Mouse (Mus musculus): ENCODE results near the gene Abcg2. TPM values are rescaled to one million over a fixed set of nuclear protein-coding genes. Genes with fewer than 3 reads are reported as not detected.
"Not testable (repeated sequence)": the region's sequence is repeated elsewhere in the genome, so short reads cannot be mapped to it uniquely, and the experiment has no call there.

Abcg2 gene
- 32.0 and 34.1 TPM in 2 replicates for polyA plus RNA-seq (2012; rRNA removed)

DNA sequence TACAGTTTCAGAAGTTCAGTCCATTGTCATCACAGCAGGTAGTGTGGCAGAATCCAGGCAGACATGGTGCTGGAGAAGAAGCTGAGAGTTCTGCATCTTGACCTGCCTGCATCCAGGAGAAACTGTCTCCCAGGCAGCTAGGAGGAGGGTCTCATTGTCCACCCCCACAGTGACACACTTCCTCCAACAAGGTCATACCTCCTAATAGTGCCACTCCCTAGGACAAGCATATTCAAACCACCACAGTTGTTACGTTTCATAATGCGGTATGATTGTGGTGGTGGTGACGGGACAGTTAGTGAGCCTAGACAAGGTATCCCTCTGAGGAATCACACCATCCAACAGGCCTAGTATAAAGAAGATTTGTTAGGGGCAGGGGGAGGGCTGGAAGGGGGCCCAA, at the start of gene Abcg2:
Abcg2 (plus strand) TSS at position 301 of the 400 bp plus-strand sequence.
- not testable (repeated sequence) for DNase-seq (ENCODE audit: low spot score)

DNA sequence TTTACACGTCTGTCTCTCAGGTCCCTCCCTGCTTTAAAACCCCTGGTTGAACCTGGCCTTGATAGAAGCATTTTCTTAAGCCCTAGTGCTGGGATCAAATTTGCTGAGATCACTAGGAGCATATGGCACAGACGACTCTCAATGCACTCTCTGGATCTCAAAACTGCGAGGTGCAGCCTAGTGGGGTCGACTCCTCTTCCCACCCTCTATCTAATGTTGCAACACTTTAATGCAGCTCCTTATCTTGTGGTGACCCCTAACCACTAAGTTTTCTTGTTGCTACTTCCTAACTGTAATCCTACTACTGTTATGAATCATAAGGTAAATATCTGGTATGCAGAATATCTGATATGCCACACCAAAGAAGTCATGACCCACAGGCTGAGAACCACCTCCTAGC, 44.1 kb upstream of the Abcg2 start:
- DNase-seq (ENCODE audit: low spot score) = not testable (repeated sequence)

DNA sequence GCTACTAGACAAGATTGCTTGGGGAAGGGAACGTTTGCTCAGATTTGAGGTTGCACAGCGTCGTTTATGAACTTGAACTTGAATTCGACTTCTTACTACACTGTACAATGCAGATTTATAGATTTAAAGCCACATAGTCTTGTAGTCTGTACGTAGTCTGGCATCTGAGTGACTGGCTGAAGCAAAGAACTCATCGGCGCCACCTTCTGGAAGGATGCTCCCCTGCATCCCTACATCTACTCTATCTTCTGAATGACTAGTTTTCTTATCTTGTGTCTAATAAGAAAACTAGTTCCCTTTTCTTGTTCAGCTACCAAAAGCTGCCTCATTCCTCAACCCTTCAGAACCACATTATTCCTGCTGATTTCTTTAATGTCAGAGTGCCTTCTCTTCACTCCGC, 41.5 kb upstream of the Abcg2 start:
- not testable (repeated sequence) for DNase-seq (ENCODE audit: low spot score)

DNA sequence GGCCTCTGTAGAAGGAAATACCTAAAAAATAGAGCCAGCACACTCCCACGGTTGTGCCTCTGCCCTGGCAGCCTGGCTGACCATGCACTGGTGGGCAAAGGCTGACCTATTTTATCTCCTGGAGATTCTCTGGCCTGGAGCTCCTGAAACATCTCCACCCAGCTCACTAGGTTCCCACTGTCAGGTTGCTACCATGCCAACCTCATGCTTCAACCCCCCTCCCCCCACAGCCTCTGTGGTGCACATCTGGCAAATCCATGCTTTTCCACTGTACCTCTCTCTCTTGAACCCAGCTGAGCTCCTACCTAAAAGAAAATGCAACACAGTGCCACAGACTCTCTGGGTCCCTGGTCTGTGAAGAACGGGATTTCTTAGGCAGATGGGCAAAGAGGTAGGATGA, 39.4 kb upstream of the Abcg2 start:
- DNase-seq (ENCODE audit: low spot score) = not testable (repeated sequence)

DNA sequence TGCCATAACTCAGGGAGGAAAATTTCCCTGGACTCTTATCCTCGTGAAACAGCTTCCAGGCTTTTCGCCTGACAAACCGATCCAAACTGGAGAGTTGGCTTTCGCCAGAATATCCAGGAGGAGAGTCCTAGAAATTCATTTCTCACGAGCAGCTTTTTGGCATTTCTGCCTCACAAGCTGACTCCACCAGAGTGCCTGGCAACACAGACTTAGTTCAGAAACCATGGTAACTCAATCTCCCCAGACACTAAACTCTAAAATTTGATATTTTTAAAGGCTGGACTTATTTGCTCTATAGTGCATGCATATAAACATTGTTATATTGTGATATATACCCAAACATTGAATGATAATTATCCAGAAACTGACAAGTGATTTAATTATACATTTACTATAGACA, 38.3 kb upstream of the Abcg2 start:
- DNase-seq (ENCODE audit: low spot score) = not testable (repeated sequence)

DNA sequence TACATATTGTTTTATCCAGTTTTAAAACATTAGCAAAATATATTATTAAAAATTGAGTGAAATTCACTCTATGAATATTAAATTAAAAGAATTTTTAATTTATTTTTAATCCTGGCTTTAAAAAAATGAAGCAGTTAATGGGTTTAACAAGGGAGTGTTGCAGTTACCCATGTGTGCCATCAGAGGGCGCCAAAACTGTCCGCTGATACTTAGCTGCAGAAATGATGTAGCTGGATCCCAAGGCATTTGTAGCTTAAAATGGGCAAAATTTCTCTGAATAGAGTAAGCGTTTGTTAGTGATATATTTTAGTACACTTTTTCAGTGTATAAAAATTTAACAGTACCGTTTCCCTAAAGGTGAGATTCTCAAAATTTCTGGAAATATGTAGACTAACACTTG, 37.5 kb upstream of the Abcg2 start:
- no peak for DNase-seq (ENCODE audit: low spot score)

DNA sequence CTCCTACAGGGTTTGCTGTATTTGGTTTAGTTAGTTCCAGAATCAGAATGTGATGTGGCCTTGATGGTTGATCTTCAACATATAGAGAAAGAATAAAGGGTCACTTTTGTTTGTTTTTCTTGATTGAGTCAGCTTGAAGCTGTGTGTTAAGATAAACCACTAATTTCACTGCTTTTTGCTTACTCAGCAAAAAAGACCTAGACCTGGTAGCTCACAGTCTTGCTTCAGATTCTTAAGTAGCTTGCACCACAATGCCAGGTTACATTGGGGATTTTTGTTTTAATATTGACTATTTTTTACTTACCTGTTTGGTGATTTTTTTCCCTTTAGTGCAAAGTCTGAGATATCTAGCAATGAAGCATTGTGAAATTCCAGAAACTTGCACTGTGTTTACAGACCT, 30.5 kb upstream of the Abcg2 start:
- DNase-seq (ENCODE audit: low spot score) = not testable (repeated sequence)

DNA sequence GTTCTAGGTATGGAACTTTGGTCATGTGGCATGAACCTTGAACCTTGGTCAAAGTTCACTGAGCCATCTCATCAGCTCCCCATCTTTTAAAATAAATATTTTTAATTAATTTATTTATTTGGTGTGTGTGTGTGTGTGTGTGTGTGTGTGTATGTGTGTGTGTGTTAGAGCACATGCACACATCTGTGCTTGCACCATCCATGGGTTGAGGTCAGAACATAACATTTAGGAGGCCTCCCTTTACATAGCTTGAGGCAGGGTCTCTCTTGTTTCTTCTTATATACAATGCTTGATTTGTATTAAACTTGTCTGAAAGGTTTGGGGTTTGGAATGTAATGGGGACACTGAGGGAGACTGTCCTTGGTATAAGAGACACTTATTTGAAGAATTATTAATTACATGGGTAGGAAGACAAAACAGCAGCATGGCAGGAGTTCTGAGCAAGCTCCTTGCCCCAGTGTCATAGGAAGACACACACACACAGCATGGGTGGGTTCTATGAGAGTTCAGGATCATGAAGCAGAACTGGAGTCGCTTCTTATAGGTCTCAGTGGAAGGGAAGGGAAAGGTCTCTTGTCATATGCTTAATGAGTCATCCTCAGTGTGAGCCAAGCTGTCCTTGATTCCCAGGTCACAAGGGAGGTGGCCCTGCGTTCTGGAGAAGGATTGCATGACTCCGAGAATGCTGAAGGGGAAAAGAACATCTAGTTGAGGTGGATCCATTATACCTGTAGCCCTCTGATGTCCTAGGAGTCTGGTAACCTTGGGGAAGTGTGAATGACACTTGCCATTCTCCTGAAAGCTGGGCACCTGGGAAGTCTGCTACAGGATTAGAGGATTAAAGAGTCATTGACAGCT, 9.9 kb downstream of the Abcg2 start:
- not testable (repeated sequence) for DNase-seq (ENCODE audit: low spot score)

DNA sequence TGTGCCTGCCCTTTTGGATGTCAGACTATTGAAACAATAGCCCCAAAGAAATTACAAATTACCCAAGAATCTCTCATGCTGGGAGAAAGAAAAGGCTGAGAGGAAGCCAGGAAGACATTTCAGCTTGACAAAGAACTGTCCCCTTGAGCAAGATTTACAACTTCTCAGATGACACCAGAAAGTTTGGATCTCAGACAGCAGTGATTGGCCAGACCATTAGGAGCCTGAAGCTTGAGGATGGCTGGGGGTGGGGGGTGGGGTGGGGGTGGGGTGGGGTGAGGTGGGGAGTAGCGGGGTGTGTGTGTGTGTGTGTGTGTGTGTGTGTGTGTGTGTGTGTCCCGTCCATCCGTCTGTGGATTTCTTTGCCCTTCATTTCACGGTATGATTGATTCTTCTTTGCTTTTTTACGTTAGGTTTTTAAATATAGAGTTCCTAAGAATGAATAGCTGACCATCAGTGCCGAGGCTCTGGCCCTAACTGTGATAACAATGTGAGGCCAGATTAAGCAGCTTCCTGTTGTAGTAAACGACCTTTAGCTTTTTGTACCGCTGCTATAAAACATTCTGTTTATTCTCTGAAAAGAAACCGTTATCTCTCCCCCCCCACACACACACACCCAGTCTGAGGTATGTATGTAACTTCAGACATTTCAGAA, 11.4 kb downstream of the Abcg2 start:
- DNase-seq (ENCODE audit: low spot score) = not testable (repeated sequence)

DNA sequence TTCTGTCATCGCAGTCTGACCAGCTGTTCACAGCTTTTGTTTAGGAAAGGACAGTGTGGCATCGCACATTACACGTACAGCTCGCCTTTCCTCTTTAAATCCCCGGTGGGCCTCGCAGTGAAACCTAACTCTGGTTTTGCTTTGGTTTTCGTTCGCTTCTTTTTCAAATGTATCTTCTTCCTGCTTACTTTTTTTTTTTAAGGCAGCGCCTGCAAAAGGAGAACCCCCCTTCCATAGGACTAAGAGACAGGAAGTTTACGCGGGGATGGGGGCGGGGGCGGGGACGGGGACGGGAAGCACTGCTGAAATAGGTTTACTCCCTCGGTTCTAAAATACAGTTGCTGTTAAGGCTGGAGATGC, 12.0 kb downstream of the Abcg2 start:
- no peak for DNase-seq (ENCODE audit: low spot score)

DNA sequence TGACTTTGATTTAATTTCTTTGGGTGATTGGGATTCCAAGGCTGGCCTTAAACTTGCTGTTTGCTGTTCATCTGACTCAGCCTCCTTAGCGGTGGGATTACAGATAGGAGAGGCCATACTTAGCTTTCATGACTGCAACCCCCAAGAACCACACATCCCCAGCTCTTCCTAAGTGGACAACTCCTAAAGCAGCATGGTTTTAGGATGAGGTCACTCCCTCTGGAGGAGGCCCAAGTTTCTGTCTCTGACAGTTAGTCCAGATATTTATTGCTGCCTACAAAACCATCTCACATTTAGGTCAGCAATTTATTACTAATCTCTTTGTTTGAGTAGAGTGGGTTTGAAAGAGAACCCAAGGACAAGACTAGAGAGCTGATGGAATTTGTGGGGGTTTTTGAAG, 17.8 kb downstream of the Abcg2 start:
- not testable (repeated sequence) for DNase-seq (ENCODE audit: low spot score)

DNA sequence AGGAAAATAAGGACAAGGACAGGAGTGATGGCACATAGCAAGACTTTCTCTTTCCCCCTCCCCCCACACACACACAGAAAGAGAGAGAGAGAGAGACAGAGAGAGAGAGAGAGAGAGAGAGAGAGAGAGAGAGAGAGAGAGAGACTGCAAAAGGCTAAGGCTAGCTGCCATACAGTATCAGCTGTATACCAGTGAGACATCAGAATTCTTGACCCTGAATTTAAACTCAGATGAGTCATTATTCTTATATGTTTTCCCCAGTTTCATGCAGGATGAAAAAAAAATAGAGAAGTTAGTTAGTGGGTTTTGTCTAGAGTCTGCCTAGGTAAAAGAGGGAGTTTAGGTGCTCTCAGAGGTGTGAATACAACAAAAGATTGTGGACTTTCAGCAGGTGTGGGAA, 18.7 kb downstream of the Abcg2 start:
- not testable (repeated sequence) for DNase-seq (ENCODE audit: low spot score)

DNA sequence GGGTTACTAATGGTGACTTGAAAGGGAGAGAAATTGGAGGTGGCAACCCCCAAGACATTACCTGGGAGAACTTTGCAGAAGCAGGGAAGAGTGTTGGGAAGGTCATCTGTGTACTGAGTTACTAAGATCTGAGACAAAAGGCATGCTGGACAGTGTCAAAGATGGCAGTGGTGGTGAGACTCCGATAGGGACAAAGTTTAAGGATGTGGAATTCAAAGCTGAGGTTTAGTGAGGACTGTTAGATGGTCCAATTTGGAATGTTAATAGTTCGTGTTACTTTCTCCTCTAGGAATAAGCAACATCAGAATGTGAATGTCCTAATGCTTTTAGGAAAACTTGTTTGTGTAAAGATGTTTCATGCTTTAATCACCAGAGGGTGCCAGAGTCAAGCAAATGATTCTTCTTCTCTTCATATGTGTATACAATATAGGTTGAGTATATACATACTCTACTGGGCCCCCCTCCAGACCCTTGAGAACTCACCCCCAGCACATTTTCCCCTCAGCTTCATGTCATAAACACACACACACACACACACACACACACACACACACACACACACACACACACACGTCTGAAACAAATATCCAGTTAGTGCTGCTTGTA, 19.3 kb downstream of the Abcg2 start:
- not testable (repeated sequence) for DNase-seq (ENCODE audit: low spot score)

DNA sequence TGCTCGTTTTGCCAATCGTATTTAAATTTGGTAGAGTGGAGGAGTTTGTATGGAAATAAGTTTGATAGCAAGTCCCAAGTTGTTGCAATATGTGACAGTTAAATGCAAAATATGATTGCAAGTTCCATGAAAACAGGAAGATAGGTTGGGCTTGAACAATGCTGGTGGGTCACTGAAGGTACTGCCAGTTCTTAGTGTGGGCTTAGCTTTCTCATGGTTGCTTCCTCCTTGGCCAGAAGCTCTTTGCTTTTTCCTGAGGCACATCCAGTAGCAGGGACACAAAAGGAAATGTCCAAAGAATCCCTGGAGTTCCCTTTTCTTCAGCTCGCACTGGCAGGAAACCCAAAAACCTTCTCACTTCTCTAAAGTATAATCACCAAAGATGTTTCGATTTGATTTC, 22.3 kb downstream of the Abcg2 start:
- DNase-seq (ENCODE audit: low spot score) = no peak

DNA sequence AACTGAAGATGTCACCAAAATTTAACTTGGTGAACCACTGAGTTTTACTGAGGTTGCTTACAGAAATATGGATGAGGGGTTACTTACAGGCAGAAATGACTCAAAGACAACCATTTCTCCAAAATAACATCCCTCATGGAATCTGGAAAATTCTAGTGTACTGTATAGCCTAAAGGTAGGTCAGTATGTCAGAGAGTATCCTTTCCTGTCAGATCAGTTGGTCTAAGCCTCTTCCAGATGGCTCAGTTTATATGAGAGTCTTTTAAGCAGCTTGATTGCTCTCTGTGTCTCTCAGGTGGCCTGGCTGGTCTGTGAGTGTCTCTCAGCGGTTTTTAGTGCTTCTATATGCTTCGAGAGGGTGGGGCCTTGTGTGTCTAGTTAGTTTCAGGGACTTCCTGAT, 24.1 kb downstream of the Abcg2 start:
- DNase-seq (ENCODE audit: low spot score) = no peak

DNA sequence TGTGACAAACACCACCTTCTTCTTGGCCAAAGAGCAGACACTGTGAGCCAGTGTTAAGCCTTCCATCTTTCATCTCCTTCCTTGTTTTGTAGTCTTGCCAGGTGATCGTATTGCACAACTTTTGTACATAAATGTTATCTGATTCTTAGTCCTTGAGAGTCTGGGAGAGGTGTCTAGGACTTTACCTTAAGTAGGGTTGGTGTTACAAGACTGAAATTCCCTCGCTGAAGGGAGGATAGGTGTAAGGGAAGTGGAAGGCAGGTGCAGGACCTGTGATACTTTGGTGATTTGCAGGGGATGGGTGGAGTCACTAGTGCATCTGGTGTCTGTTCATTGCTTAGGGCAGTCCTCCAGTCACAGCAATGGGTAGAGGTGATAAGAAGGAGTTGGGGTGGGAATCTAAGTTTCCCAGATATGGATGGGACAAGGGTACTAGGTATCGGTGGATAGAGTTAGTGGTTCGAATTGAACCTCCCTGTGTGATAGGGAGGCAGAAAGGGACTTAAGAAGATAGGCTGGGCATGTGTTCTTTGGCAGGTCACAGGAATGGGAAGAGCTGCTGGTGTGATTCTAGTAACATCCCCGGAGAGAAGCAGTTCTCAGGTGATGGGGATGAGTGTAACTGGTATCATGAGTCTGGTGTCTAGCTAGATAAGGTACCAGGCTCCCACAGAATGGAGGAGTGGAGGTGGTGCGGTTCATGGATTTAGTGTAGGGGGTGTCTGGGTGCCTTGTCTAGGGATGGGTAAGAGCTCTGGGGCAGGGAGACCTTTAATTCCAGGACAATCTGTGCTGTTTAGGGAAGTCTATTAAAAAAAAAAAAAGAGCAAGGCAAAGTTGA, 25.8 kb downstream of the Abcg2 start:
- DNase-seq (ENCODE audit: low spot score) = no peak

DNA sequence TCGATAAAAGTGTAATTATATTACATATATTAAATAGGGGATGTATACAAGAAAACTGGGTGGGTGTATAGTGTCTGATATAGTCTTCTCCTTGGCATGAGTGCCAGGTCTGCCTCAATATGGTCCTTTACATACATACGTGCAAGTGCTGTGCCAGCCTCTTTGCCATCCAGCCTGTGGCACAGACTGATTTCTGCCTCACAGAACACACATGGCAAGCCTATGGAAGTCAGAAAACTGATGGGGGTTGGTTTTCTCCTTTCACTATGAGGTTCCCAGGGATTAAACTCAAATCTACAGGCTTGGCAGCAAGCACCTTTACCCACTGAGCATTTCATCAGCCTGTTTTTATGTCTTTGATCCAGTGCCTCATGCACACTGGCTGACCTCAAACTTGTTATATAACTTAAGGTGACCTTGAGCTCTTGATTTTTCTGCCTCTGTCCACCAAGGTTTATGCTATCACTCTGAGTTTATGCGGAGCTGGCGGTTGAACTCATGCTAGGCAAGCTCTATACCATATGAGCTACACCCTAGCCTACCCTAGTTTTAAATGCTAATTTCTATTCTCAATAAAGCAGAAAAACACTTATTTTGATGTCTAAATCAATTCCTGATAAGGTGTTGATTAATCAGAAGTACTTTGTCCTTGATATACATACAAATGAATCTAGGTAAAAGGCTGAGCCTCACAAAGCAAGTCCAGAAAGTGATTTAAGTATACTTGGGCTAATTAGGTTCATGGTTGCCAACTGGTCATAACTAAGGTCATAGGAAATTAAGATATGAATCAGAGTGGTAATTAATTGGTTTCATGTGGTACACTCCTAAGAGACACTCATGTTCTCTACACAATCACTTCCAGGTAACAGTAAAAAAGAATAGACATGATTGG, 26.7 kb downstream of the Abcg2 start:
- DNase-seq (ENCODE audit: low spot score) = no peak

DNA sequence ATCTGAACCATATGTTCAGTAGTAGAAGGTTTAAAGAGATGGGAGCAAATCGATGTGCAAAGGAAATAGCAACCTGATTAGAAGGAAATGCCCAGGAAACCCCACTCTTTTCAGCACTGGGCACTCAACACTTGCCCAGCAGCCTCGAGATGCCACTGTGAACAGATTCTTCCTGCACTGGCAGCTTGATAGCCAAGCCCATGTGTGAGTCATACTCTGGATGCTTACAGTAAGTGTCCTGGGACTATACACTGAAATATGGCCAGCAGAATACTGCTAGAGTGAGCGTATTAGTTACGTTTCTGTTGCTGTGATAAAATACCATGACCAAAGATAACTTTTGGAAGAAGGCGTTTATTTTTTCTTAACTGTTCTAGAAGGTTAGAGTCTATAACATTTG, 39.8 kb downstream of the Abcg2 start:
- no peak for DNase-seq (ENCODE audit: low spot score)

DNA sequence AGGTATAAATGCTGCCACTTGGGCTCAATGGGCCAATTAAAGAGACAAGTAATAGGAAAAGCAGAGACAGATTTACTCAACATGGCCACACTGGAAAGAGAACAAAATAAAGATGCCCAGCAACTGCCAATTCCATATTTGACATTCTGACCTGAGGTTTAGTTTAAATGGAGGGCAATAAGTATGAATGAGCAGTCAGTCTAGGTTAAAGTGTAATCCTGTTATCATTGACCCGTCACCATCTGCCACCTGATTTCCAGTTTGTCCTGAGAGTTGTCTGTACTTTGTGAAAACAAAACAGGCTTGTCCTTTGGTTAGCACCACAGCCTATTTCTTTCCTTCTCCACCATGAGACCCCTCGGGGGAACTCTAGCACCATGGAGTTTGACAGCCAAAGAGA, 44.9 kb downstream of the Abcg2 start:
- DNase-seq (ENCODE audit: low spot score) = no peak

DNA sequence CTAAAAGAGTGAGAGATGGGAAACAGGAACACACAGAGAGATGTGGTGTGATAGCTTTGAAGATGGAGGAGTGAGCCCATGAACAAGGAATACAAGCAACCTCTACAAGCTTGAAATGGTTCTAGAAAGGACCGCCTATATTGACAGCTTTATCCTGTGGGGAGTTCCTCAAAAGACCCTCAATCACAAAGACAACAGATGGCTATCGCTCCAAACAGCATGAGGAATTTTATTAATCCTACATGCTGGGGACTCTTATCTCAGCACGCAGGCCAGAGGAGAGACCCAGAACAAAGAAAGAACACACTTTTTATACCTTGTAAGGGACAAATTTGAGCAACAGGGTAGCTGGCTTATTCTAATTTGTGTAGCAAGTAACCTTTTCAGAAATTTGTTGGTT, 48.1 kb downstream of the Abcg2 start:
- DNase-seq (ENCODE audit: low spot score) = no peak

DNA sequence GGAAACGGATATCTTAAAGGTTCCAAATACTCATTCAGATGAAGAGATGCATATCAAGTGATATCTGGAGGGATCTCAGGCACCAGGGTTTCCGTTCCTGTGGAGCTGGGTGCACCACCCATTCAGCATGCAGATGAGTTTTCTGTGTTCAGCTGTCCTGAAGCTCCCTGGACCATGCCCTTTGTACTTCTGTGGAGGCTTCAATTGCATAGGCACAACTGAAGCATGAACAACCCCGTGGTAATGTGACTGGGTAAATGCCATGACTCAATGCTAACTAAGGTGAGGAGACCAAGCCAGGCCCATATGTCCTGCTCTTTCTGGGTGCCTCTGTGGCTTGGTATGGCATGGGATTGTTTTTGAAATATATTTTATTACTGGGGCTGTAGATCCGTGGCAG, 49.4 kb downstream of the Abcg2 start:
- no peak for DNase-seq (ENCODE audit: low spot score)

All from urinary bladder, adult 2 months (tissue).